Mouse (Mus musculus) neural tube, postnatal 0 days (tissue): ENCODE results near the gene 4930502E18Rik. TPM values are rescaled to one million over a fixed set of nuclear protein-coding genes. Genes with fewer than 3 reads are reported as not detected.

Source experiments
- polyA plus RNA-seq: library from polyadenylated mRNA; unstranded; fragments of >200 nt; fragmentation: Nextera tagmentation; extraction: Ambion mirVana; gene quantifications from 2 replicates; pipeline ENCODE4 v1.2.1, GENCODE M21; 2015

4930502E18Rik gene
- polyA plus RNA-seq: 0.27 and 0.28 TPM in 2 replicates

DNA sequence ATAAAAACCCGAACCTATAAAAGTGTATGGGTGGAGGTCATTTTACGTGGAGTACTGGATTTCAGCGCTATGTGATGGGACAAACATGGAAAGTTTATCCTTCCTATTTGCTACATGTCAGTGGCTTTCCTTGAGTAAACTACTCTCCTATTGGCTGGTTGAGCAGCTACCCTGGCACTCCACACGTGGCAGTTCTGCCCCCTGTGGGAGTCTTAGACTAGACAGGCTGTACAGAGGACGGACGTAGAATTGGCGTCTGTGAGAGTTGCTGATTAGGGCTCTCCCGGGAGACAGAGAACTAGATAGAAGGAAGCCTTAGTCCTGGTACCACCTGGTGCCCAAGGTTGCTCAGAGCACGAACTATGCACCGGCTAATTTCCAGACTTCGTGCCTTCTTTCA lies at the start of gene 4930502E18Rik:
Gene 4930502E18Rik (plus strand): TSS at position 231 of the 400 bp plus-strand sequence.

DNA sequence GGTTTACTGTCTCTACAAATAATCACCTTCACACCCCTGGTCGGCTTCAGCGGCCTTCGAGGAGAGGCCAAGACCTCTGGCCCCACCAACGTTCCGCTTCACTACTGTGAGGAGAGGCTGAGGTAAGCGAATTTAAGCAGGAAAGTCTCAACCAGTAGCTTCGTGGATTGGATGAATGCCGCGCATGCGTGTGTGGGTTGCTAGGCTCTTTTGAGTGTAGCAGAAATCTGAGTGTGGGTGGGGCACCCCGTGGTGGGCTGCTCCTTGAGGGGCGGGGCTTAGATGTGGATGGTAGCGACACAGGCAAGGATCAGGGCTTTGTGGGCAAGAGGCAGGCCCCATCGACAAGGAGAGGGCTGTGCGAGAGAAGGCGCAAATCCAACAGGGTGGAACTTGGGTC lies 33.1 kb downstream of the 4930502E18Rik start, which contains the start of gene 1700013H16Rik:
Gene 1700013H16Rik (minus strand): TSS at position 96 of the 400 bp plus-strand sequence.

DNA sequence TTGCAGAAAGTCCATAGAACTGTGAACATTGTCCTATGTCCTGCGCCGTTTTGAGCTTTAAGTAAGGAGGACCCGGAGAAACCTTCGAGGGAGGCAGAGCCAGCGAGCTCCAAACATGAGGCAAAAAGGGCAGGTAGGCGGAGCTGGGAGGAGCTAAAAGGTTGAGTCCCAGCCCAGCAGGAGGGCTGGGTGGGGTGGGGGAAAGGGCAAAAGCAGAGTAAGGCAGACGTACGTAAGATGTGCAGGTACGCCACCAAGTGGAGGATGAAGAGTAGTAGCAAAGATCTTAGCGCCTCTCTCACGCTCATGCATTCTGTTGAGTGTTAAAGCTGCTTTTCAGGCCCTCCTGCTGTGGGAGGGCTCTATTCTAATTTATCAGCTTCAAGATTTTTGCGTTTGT lies 51.6 kb downstream of the 4930502E18Rik start, which contains the start of gene Zfp36l3:
Gene Zfp36l3 (minus strand): TSS at position 119 of the 400 bp plus-strand sequence.

Other genes with a start within 250 kb of the 4930502E18Rik start
- gene Rtl8c, start 116.8 kb upstream of the 4930502E18Rik start, polyA plus RNA-seq: 273 and 293 TPM in 2 replicates
- not detected in 2 replicates for gene Gm14597, start 115.8 kb upstream of the 4930502E18Rik start, polyA plus RNA-seq
- 333 and 368 TPM in 2 replicates for gene Rtl8a, start 81.1 kb upstream of the 4930502E18Rik start, polyA plus RNA-seq
- gene Rtl8b, start 54.4 kb upstream of the 4930502E18Rik start, polyA plus RNA-seq: 262 and 280 TPM in 2 replicates
- gene 1700013H16Rik, start 33.0 kb downstream of the 4930502E18Rik start, polyA plus RNA-seq: 0.13 TPM in 1 of 2 replicates, not detected in the other
- not detected in 2 replicates for gene Zfp36l3, start 51.6 kb downstream of the 4930502E18Rik start, polyA plus RNA-seq
- gene Xlr, start 72.9 kb downstream of the 4930502E18Rik start, polyA plus RNA-seq: 1.4 and 1.7 TPM in 2 replicates